ENCODE assay signal across 24 mouse cellular contexts in the genomic region with DNA sequence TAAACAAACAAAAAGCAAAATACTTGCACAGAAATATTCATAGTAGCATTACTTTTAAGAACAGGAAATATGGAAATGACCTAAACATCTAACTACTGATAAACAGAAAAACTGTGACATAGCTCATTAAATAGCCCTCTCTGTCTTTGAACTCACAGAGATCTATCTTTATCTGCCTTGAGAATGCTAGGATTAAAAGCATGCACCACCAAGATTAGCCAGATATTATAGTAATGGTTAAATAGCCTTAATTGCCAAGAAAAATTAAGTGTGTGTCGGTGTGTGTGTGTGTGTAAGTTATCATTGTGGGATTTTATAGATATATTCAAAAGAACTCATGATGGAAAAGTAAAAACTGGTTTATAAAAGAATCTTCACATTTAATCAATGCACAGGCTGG.
"Had no signal": no experiment of that assay in that cellular context is flagged by ENCODE, and none has a peak within 500 bp of the region (broad histone marks: within the 10 kb centered on the region; RNA-seq: fewer than 3 reads in every experiment).

No protein-coding gene starts in this region.

- H3K4me1 ChIP-seq: hindbrain, embryonic 10.5 days; hindbrain, embryonic 12.5 days; hindbrain, embryonic 15.5 days; kidney, embryonic 15.5 days; limb, embryonic 13.5 days; limb, embryonic 15.5 days had no signal

- H3K27ac ChIP-seq: heart, embryonic 10.5 days; hindbrain, embryonic 10.5 days; hindbrain, embryonic 12.5 days; hindbrain, embryonic 15.5 days; hindbrain, postnatal 0 days; kidney, embryonic 15.5 days; kidney, postnatal 0 days; limb, embryonic 13.5 days; limb, embryonic 15.5 days; liver, embryonic 13.5 days had no signal

- H3K9ac ChIP-seq: heart, embryonic 12.5 days; hindbrain, embryonic 12.5 days; hindbrain, embryonic 15.5 days; kidney, embryonic 15.5 days; limb, embryonic 13.5 days; limb, embryonic 15.5 days; liver, embryonic 13.5 days had no signal

- H3K27me3 ChIP-seq: heart, embryonic 12.5 days; hindbrain, embryonic 12.5 days; hindbrain, embryonic 15.5 days; kidney, embryonic 15.5 days; limb, embryonic 13.5 days; limb, embryonic 15.5 days; liver, embryonic 13.5 days had no signal

- ATAC-seq: hindbrain, postnatal 0 days; intestine, embryonic 16.5 days had no signal

- H3K4me2 ChIP-seq: heart, embryonic 12.5 days; hindbrain, embryonic 12.5 days; hindbrain, embryonic 15.5 days; kidney, embryonic 15.5 days; limb, embryonic 13.5 days; limb, embryonic 15.5 days; liver, embryonic 13.5 days had no signal

- H3K9me3 ChIP-seq: heart, embryonic 10.5 days; heart, embryonic 12.5 days; hindbrain, embryonic 10.5 days; hindbrain, embryonic 12.5 days; hindbrain, embryonic 15.5 days; kidney, embryonic 15.5 days; limb, embryonic 13.5 days; limb, embryonic 15.5 days; liver, embryonic 13.5 days had no signal

- DNase-seq: gastrocnemius, postnatal 14 days; heart, adult 18-20 months; heart, postnatal 10 days; heart, postnatal 4 days; kidney, adult 11 months; kidney, adult 2 months; kidney, adult 9 months; kidney, postnatal 14 days; kidney, postnatal 36 days; layer of hippocampus, adult 9-11 months; layer of hippocampus, postnatal 36 days; left cerebral cortex, postnatal 4 days; liver, embryonic 13.5 days had no signal

- H3K4me3 ChIP-seq: heart, embryonic 10.5 days; heart, embryonic 12.5 days; hindbrain, embryonic 10.5 days; hindbrain, embryonic 12.5 days; hindbrain, embryonic 15.5 days; kidney, embryonic 15.5 days; limb, embryonic 13.5 days; limb, embryonic 15.5 days; liver, embryonic 13.5 days had no signal
